Mouse (Mus musculus) skeletal muscle tissue, adult 2 months (tissue): Measurements from ENCODE around the gene Ubiad1.

Experiments used
- DNase-seq: peaks from one replicate; pipeline ENCODE4 v3.0.0-alpha.2; 2012; ENCODE audit warnings: low read depth, low spot score

Gene Ubiad1

GRCm38 (mm10) chr4:148404748-148405147, 39.8 kb downstream of the Ubiad1 start:
- no peak for DNase-seq

GRCm38 (mm10) chr4:148403402-148403801, 41.2 kb downstream of the Ubiad1 start:
- no peak for DNase-seq

- no peak for DNase-seq
Observed at GRCm38 (mm10) chr4:148399437-148400094, 45.0 kb downstream of the Ubiad1 start.

GRCm38 (mm10) chr4:148397531-148398287, 46.9 kb downstream of the Ubiad1 start:
- DNase-seq, result peak; percentile 30

- DNase-seq, result no peak
Observed at GRCm38 (mm10) chr4:148397113-148397512, 47.5 kb downstream of the Ubiad1 start.

GRCm38 (mm10) chr4:148395875-148396274, 48.7 kb downstream of the Ubiad1 start:
- DNase-seq, result no peak

GRCm38 (mm10) chr4:148395198-148395597, 49.4 kb downstream of the Ubiad1 start:
- DNase-seq, result no peak

- DNase-seq, result no peak
Observed at GRCm38 (mm10) chr4:148391714-148392310, 52.8 kb downstream of the Ubiad1 start.

- no peak for DNase-seq
Observed at GRCm38 (mm10) chr4:148389635-148390034, 54.9 kb downstream of the Ubiad1 start.

- DNase-seq, result no peak
Observed at GRCm38 (mm10) chr4:148389047-148389446, 55.5 kb downstream of the Ubiad1 start.

- no peak for DNase-seq
Observed at GRCm38 (mm10) chr4:148385269-148385668, 59.3 kb downstream of the Ubiad1 start.
